Mouse (Mus musculus): ENCODE data around the gene Nckap5l. TPM values are rescaled to one million over a fixed set of nuclear protein-coding genes. Genes with fewer than 3 reads are reported as not detected.

Gene Nckap5l
- polyA plus RNA-seq, 2 experiments: 14.1 to 24.4 TPM

- Histone ChIP-seq H3K9me3 (ENCODE audit: control insufficient read depth, low read length) (no peaks in the 10 kb centered on the region), H3K4me2 (replicated peaks; ENCODE audit: low read depth, low read length, severe bottlenecking) (no peak overlapping the region), H3K36me3 (ENCODE audit: control insufficient read depth, insufficient read depth, low read length) (peaks cover 70% of the 10 kb centered on the region), H3K4me3 (replicated peaks; ENCODE audit: low read length) (no peak overlapping the region), H3K27me3 (ENCODE audit: control insufficient read depth, insufficient read depth, low read length) (no peaks in the 10 kb centered on the region), H3K4me1 (ENCODE audit: control insufficient read depth, insufficient read depth, low read length) (no peaks in the 10 kb centered on the region; the same call in 1 of the 2 replicates), H3K27ac (replicated peaks; ENCODE audit: low read depth, low read length) (no peak overlapping the region), H3K9ac (ENCODE audit: low read depth, low read length, severe bottlenecking) (no peak overlapping the region)
- TF ChIP-seq POLR2A (IDR thresholded peaks at IDR 0.05; ENCODE audit: borderline replicate concordance, extremely low read depth, insufficient read depth, insufficient read length): no peak
- DNase-seq (ENCODE audit: low spot score) (no peak), ATAC-seq (ENCODE audit: low FRiP score, low read depth) (no peak)
- 94% methylated on average over 12 of the region's 12 CpGs for WGBS
These were observed 54.2 kb downstream of the Nckap5l start for GRCm38 (mm10) chr15:99403159-99403889.

- no peaks in the 10 kb centered on the region for H3K9me3 ChIP-seq (ENCODE audit: control insufficient read depth, low read length)
- no peak overlapping the region for H3K4me2 ChIP-seq (replicated peaks; ENCODE audit: low read depth, low read length, severe bottlenecking)
- H3K9ac ChIP-seq (ENCODE audit: low read depth, low read length, severe bottlenecking): no peak overlapping the region
- DNase-seq (ENCODE audit: low spot score) (no peak), ATAC-seq (ENCODE audit: low FRiP score, low read depth) (no peak)
- peaks cover 3% of the 10 kb centered on the region; the same call in 1 of the 2 replicates for H3K4me1 ChIP-seq (ENCODE audit: control insufficient read depth, insufficient read depth, low read length)
- H3K27ac ChIP-seq (replicated peaks; ENCODE audit: low read depth, low read length): no peak overlapping the region
- H3K4me3 ChIP-seq (replicated peaks; ENCODE audit: low read length): no peak overlapping the region
- 91% methylated on average over 6 of the region's 6 CpGs for WGBS
- H3K27me3 ChIP-seq (ENCODE audit: control insufficient read depth, insufficient read depth, low read length): no peaks in the 10 kb centered on the region
- TF ChIP-seq POLR2A (IDR thresholded peaks at IDR 0.05; ENCODE audit: borderline replicate concordance, extremely low read depth, insufficient read depth, insufficient read length): no peak
- peaks cover 43% of the 10 kb centered on the region for H3K36me3 ChIP-seq (ENCODE audit: control insufficient read depth, insufficient read depth, low read length)
These were observed 56.9 kb downstream of the Nckap5l start for GRCm38 (mm10) chr15:99400602-99401001.

GRCm38 (mm10) chr15:99399503-99400245 is 57.9 kb downstream of the Nckap5l start:
- TF ChIP-seq POLR2A (IDR thresholded peaks at IDR 0.05; ENCODE audit: borderline replicate concordance, extremely low read depth, insufficient read depth, insufficient read length): no peak
- H3K4me1 ChIP-seq (ENCODE audit: control insufficient read depth, insufficient read depth, low read length): peaks cover 12% of the 10 kb centered on the region
- H3K9ac ChIP-seq (ENCODE audit: low read depth, low read length, severe bottlenecking): no peak overlapping the region
- 0 out of 2 replicates have a peak overlapping the region, but pooled peaks have one; percentile 13 for H3K27ac ChIP-seq (replicated peaks; ENCODE audit: low read depth, low read length)
- peak; percentile 12 for DNase-seq (ENCODE audit: low spot score)
- no peak overlapping the region for H3K4me2 ChIP-seq (replicated peaks; ENCODE audit: low read depth, low read length, severe bottlenecking)
- no peak overlapping the region for H3K4me3 ChIP-seq (replicated peaks; ENCODE audit: low read length)
- 64% methylated on average over 15 of the region's 15 CpGs for WGBS
- ATAC-seq (ENCODE audit: low FRiP score, low read depth): peak; percentile 49; the same call in 1 of the 2 replicates
- H3K9me3 ChIP-seq (ENCODE audit: control insufficient read depth, low read length): no peaks in the 10 kb centered on the region
- H3K36me3 ChIP-seq (ENCODE audit: control insufficient read depth, insufficient read depth, low read length): peaks cover 34% of the 10 kb centered on the region
- H3K27me3 ChIP-seq (ENCODE audit: control insufficient read depth, insufficient read depth, low read length): no peaks in the 10 kb centered on the region

- no peak overlapping the region for H3K4me2 ChIP-seq (replicated peaks; ENCODE audit: low read depth, low read length, severe bottlenecking)
- H3K27ac ChIP-seq (replicated peaks; ENCODE audit: low read depth, low read length): no peak overlapping the region
- no peaks in the 10 kb centered on the region for H3K27me3 ChIP-seq (ENCODE audit: control insufficient read depth, insufficient read depth, low read length)
- H3K36me3 ChIP-seq (ENCODE audit: control insufficient read depth, insufficient read depth, low read length): peaks cover 13% of the 10 kb centered on the region
- H3K9ac ChIP-seq (ENCODE audit: low read depth, low read length, severe bottlenecking): no peak overlapping the region
- H3K4me3 ChIP-seq (replicated peaks; ENCODE audit: low read length): no peak overlapping the region
- no peak for TF ChIP-seq POLR2A (IDR thresholded peaks at IDR 0.05; ENCODE audit: borderline replicate concordance, extremely low read depth, insufficient read depth, insufficient read length)
- DNase-seq (ENCODE audit: low spot score) (no peak), ATAC-seq (ENCODE audit: low FRiP score, low read depth) (no peak)
- H3K9me3 ChIP-seq (ENCODE audit: control insufficient read depth, low read length): no peaks in the 10 kb centered on the region
- H3K4me1 ChIP-seq (ENCODE audit: control insufficient read depth, insufficient read depth, low read length): peaks cover 20% of the 10 kb centered on the region
- WGBS: 81% methylated on average over 2 of the region's 2 CpGs
These were observed 59.9 kb downstream of the Nckap5l start for GRCm38 (mm10) chr15:99397622-99398021.

- 84% methylated on average over 4 of the region's 4 CpGs for WGBS
- TF ChIP-seq POLR2A (IDR thresholded peaks at IDR 0.05; ENCODE audit: borderline replicate concordance, extremely low read depth, insufficient read depth, insufficient read length): no peak
- Histone ChIP-seq H3K4me3 (replicated peaks; ENCODE audit: low read length) (no peak overlapping the region), H3K4me2 (replicated peaks; ENCODE audit: low read depth, low read length, severe bottlenecking) (no peak overlapping the region), H3K9me3 (ENCODE audit: control insufficient read depth, low read length) (no peaks in the 10 kb centered on the region), H3K9ac (ENCODE audit: low read depth, low read length, severe bottlenecking) (no peak overlapping the region), H3K27ac (replicated peaks; ENCODE audit: low read depth, low read length) (no peak overlapping the region), H3K27me3 (ENCODE audit: control insufficient read depth, insufficient read depth, low read length) (no peaks in the 10 kb centered on the region), H3K36me3 (ENCODE audit: control insufficient read depth, insufficient read depth, low read length) (peaks cover 6% of the 10 kb centered on the region), H3K4me1 (ENCODE audit: control insufficient read depth, insufficient read depth, low read length) (peaks cover 24% of the 10 kb centered on the region)
- no peak for ATAC-seq (ENCODE audit: low FRiP score, low read depth)
- no peak for DNase-seq (ENCODE audit: low spot score)
These were observed 60.7 kb downstream of the Nckap5l start for GRCm38 (mm10) chr15:99396875-99397274.
